In genomic region chr12:108794979-108795537, GRCm38 (mm10) we compare ENCODE assay signal across 8 mouse cellular contexts. TPM values are rescaled to one million over a fixed set of nuclear protein-coding genes. Genes with fewer than 3 reads are reported as not detected.
DNase-seq lines count a peak whose midpoint lies in the region; ATAC-seq lines count a peak whose summit lies in the region.

No protein-coding gene starts in this region.

- peak overlapping the region; percentile 98 for H3K4me3 ChIP-seq in kidney, embryonic 15.5 days (replicated peaks)
- peak overlapping the region; percentile 98 for H3K4me3 ChIP-seq in brown adipose tissue, adult 24 weeks (ENCODE audit: insufficient read depth, low read depth, low read length)
- H3K4me3 ChIP-seq in hindbrain, embryonic 13.5 days: peak overlapping the region; percentile 99
- H3K4me3 ChIP-seq in midbrain, embryonic 13.5 days (replicated peaks): peak overlapping the region; percentile 100

- H3K9me3 ChIP-seq in kidney, embryonic 15.5 days (replicated peaks): no peaks in the 10 kb centered on the region
- H3K9me3 ChIP-seq in hindbrain, embryonic 13.5 days: no peaks in the 10 kb centered on the region
- H3K9me3 ChIP-seq in midbrain, embryonic 13.5 days: no peaks in the 10 kb centered on the region

- peaks cover 39% of the 10 kb centered on the region for H3K4me1 ChIP-seq in kidney, embryonic 15.5 days
- H3K4me1 ChIP-seq in brown adipose tissue, adult 24 weeks (ENCODE audit: control insufficient read depth, insufficient read depth, insufficient read length, low read length): peaks cover 5% of the 10 kb centered on the region; the same call in 1 of the 2 replicates
- H3K4me1 ChIP-seq in hindbrain, embryonic 13.5 days (replicated peaks): peaks cover 56% of the 10 kb centered on the region
- peaks cover 50% of the 10 kb centered on the region for H3K4me1 ChIP-seq in midbrain, embryonic 13.5 days (replicated peaks)

- H3K9ac ChIP-seq in kidney, embryonic 15.5 days: peak overlapping the region; percentile 94
- H3K9ac ChIP-seq in hindbrain, embryonic 13.5 days: peak overlapping the region; percentile 95
- peak overlapping the region; percentile 93 for H3K9ac ChIP-seq in midbrain, embryonic 13.5 days (replicated peaks)

- ATAC-seq in kidney, embryonic 15.5 days (replicated peaks; ENCODE audit: low FRiP score): no peak
- no peak for ATAC-seq in hindbrain, embryonic 13.5 days (ENCODE audit: low FRiP score)
- ATAC-seq in midbrain, embryonic 13.5 days: no peak

- no peak for DNase-seq in kidney, postnatal 25 days
- no peak for DNase-seq in right cerebral cortex, adult 18-20 months
- no peak for DNase-seq in cerebellum, adult 9-11 months
- DNase-seq in frontal cortex, postnatal 14 days (ENCODE audit: low spot score in 2 of 2): no peak

- WGBS in kidney, embryonic 15.5 days: 13% methylated on average over 9 of the region's 9 CpGs
- WGBS in hindbrain, embryonic 13.5 days: 19% methylated on average over 9 of the region's 9 CpGs
- 18% methylated on average over 9 of the region's 9 CpGs for WGBS in midbrain, embryonic 13.5 days

- no peaks in the 10 kb centered on the region for H3K27me3 ChIP-seq in kidney, embryonic 15.5 days
- no peaks in the 10 kb centered on the region for H3K27me3 ChIP-seq in hindbrain, embryonic 13.5 days
- H3K27me3 ChIP-seq in midbrain, embryonic 13.5 days: no peaks in the 10 kb centered on the region

- H3K4me2 ChIP-seq in kidney, embryonic 15.5 days: peak overlapping the region; percentile 67
- H3K4me2 ChIP-seq in hindbrain, embryonic 13.5 days: peak overlapping the region; percentile 68
- H3K4me2 ChIP-seq in midbrain, embryonic 13.5 days (replicated peaks): peak overlapping the region; percentile 83

- H3K27ac ChIP-seq in kidney, embryonic 15.5 days: peak overlapping the region; percentile 100
- peak overlapping the region; percentile 88 for H3K27ac ChIP-seq in brown adipose tissue, adult 24 weeks (replicated peaks; ENCODE audit: low read depth, low read length)
- H3K27ac ChIP-seq in hindbrain, embryonic 13.5 days: peak overlapping the region; percentile 99
- H3K27ac ChIP-seq in midbrain, embryonic 13.5 days: peak overlapping the region; percentile 98

- 0 out of 2 replicates have a peak, but pooled peaks cover 8% of the 10 kb centered on the region for H3K36me3 ChIP-seq in kidney, embryonic 15.5 days
- H3K36me3 ChIP-seq in hindbrain, embryonic 13.5 days: no peaks in the 10 kb centered on the region
- no peaks in the 10 kb centered on the region for H3K36me3 ChIP-seq in midbrain, embryonic 13.5 days

RNA-seq across cellular contexts. Expression of gene Yy1, which starts 2.3 kb away (rescaled TPM):
- 19.1 and 20.4 TPM in 2 replicates for polyA plus RNA-seq in kidney, embryonic 15.5 days (2015; fragmentation: Nextera tagmentation; extraction: Ambion mirVana)
- polyA plus RNA-seq in brown adipose tissue, adult 24 weeks (2012; ENCODE audit: insufficient read depth, insufficient read length, missing spikeins): 27.6 and 29.0 TPM in 2 replicates
- 13.5 and 14.1 TPM in 2 replicates for polyA plus RNA-seq in hindbrain, embryonic 13.5 days (2015; fragmentation: Nextera tagmentation; extraction: Ambion mirVana)
- polyA plus RNA-seq in midbrain, embryonic 13.5 days (2015; fragmentation: Nextera tagmentation; extraction: Ambion mirVana): 14.7 and 17.4 TPM in 2 replicates

RNA-seq across cellular contexts. Expression of gene Slc25a29, which starts 40.6 kb away (rescaled TPM):
- 9.0 and 9.7 TPM in 2 replicates for polyA plus RNA-seq in kidney, embryonic 15.5 days (2015; fragmentation: Nextera tagmentation; extraction: Ambion mirVana)
- polyA plus RNA-seq in brown adipose tissue, adult 24 weeks (2012; ENCODE audit: insufficient read depth, insufficient read length, missing spikeins): 1.2 and 1.8 TPM in 2 replicates
- 17.8 and 19.2 TPM in 2 replicates for polyA plus RNA-seq in hindbrain, embryonic 13.5 days (2015; fragmentation: Nextera tagmentation; extraction: Ambion mirVana)
- 17.9 and 18.8 TPM in 2 replicates for polyA plus RNA-seq in midbrain, embryonic 13.5 days (2015; fragmentation: Nextera tagmentation; extraction: Ambion mirVana)

RNA-seq across cellular contexts. Expression of gene Slc25a47, which starts 40.8 kb away (rescaled TPM):
- 8.8 and 9.3 TPM in 2 replicates for polyA plus RNA-seq in kidney, embryonic 15.5 days (2015; fragmentation: Nextera tagmentation; extraction: Ambion mirVana)
- polyA plus RNA-seq in brown adipose tissue, adult 24 weeks (2012; ENCODE audit: insufficient read depth, insufficient read length, missing spikeins): 3.3 and 5.6 TPM in 2 replicates
- 9.8 and 10.8 TPM in 2 replicates for polyA plus RNA-seq in hindbrain, embryonic 13.5 days (2015; fragmentation: Nextera tagmentation; extraction: Ambion mirVana)
- polyA plus RNA-seq in midbrain, embryonic 13.5 days (2015; fragmentation: Nextera tagmentation; extraction: Ambion mirVana): 11.9 and 12.4 TPM in 2 replicates
